Mouse (Mus musculus): ENCODE measurements at regions not wholly inside any gene's neighbourhood (a gene's known extent, or its start where the extent isn't known, plus 50 kb on each side); places are given as distances from the start of the nearest gene placed in this dataset.

GRCm38 (mm10) chr3:113811790-113812189 is 181.8 kb upstream of the Rnpc3 start:
- no peak overlapping the region for H3K4me3 ChIP-seq

DNA sequence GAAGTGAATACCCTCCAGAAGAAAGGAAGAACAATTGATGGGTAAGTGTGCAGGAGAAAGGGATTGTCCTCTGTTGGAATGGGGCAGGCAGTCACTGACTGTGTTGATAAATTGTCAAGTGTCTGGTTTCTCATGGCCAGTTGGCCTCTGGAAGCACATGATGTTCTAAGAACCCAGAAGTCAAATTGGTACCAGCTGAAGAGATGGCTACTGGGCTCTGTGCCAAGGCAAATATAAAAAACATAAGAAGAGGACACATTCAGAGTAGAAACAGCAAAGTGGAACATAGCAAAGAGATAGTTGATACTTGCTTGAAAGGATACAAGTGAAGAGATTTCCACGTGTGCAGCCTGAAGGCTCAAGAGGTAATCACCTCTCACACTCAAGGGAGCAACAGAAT is 170.9 kb upstream of the Col11a1 start:
- H3K4me3 ChIP-seq: no peak overlapping the region
- no peaks in the 10 kb centered on the region for H3K27me3 ChIP-seq
- H3K27ac ChIP-seq (replicated peaks): no peak overlapping the region
- H3K9me3 ChIP-seq: no peaks in the 10 kb centered on the region
- no peak overlapping the region for H3K9ac ChIP-seq (replicated peaks)
- no peak overlapping the region for H3K4me2 ChIP-seq (replicated peaks)
- WGBS: 57% methylated on average over 1 of the region's 1 CpGs
- no peak for ATAC-seq (ENCODE audit: low FRiP score, low read depth)
- H3K4me1 ChIP-seq: no peaks in the 10 kb centered on the region
- H3K36me3 ChIP-seq: no peaks in the 10 kb centered on the region

More at GRCm38 (mm10) chr3:113811790-113812189, 181.8 kb upstream of the Rnpc3 start:
- no peak for ATAC-seq (ENCODE audit: low FRiP score, low read depth)
- Histone ChIP-seq H3K4me2 (replicated peaks) (no peak overlapping the region), H3K9me3 (no peaks in the 10 kb centered on the region), H3K27me3 (no peaks in the 10 kb centered on the region), H3K36me3 (no peaks in the 10 kb centered on the region), H3K27ac (replicated peaks) (no peak overlapping the region), H3K4me1 (no peaks in the 10 kb centered on the region), H3K9ac (replicated peaks) (no peak overlapping the region)
- 83% methylated on average over 6 of the region's 6 CpGs for WGBS

- Histone ChIP-seq H3K9ac (replicated peaks) (no peak overlapping the region), H3K4me1 (no peaks in the 10 kb centered on the region), H3K36me3 (no peaks in the 10 kb centered on the region), H3K4me3 (no peak overlapping the region), H3K4me2 (replicated peaks) (no peak overlapping the region), H3K27ac (replicated peaks) (no peak overlapping the region), H3K27me3 (no peaks in the 10 kb centered on the region), H3K9me3 (no peaks in the 10 kb centered on the region)
- ATAC-seq (ENCODE audit: low FRiP score, low read depth): no peak
- 83% methylated on average over 5 of the region's 5 CpGs for WGBS
Observed at GRCm38 (mm10) chr3:113860005-113860404, 170.3 kb upstream of the Col11a1 start.

GRCm38 (mm10) chr3:113860426-113860825 is 169.9 kb upstream of the Col11a1 start:
- ATAC-seq (ENCODE audit: low FRiP score, low read depth): no peak

DNA sequence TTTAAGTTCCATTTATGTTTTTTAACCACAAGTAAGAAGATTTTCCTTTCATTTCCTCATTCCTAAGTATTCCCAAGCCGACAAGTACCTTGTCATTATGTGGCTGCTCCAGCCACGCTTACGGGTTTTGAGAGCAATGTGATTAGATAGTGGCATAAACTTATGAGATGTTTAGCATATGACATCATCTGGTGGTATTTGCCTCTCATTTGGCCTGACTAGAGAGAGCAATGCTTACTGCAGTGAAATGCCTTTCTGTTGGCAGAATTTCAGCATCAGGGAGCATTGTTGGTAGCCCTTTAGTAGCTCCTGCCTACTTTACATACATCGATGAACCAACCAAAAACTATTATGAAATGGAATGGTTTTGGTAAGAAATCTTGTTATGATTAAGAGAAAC is 157.1 kb upstream of the Col11a1 start:
- Histone ChIP-seq H3K4me2 (replicated peaks) (no peak overlapping the region), H3K4me1 (no peaks in the 10 kb centered on the region), H3K36me3 (no peaks in the 10 kb centered on the region), H3K9ac (replicated peaks) (no peak overlapping the region), H3K4me3 (no peak overlapping the region), H3K9me3 (no peaks in the 10 kb centered on the region), H3K27ac (replicated peaks) (no peak overlapping the region), H3K27me3 (no peaks in the 10 kb centered on the region)
- WGBS: 93% methylated on average over 4 of the region's 4 CpGs
- no peak for ATAC-seq (ENCODE audit: low FRiP score, low read depth)

More at GRCm38 (mm10) chr3:113860426-113860825, 169.9 kb upstream of the Col11a1 start:
- Histone ChIP-seq H3K9ac (replicated peaks) (no peak overlapping the region), H3K27ac (replicated peaks) (no peak overlapping the region), H3K4me1 (no peaks in the 10 kb centered on the region), H3K27me3 (no peaks in the 10 kb centered on the region), H3K4me2 (replicated peaks) (no peak overlapping the region), H3K36me3 (no peaks in the 10 kb centered on the region), H3K9me3 (no peaks in the 10 kb centered on the region), H3K4me3 (no peak overlapping the region)

DNA sequence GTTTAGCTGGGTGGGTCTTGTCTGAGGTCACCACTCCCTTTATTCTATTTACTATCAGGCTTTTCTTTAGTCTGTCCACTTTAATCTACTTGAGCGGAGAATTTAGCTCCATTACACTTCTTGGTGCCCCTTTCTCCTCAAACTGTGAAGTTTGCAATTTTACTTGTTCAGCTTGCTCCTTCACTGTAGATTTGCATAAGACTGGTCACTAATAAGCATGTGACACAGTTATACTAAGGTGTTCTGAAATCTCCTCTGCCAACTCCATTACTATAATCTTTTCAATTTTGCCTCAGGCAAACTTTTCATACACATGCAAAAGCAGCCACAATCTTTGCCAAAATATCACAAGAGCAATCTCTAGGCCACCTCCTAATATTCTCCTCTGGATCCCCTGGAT is 125.2 kb upstream of the Col11a1 start:
- Histone ChIP-seq H3K27me3 (no peaks in the 10 kb centered on the region), H3K9ac (replicated peaks) (no peak overlapping the region), H3K27ac (replicated peaks) (no peak overlapping the region), H3K4me1 (peaks cover 2% of the 10 kb centered on the region; the same call in 1 of the 2 replicates), H3K36me3 (no peaks in the 10 kb centered on the region), H3K9me3 (no peaks in the 10 kb centered on the region), H3K4me3 (no peak overlapping the region), H3K4me2 (replicated peaks) (no peak overlapping the region)
- ATAC-seq (ENCODE audit: low FRiP score, low read depth): peak; percentile 58; the same call in 1 of the 2 replicates
- 12% methylated on average over 1 of the region's 1 CpGs for WGBS

DNA sequence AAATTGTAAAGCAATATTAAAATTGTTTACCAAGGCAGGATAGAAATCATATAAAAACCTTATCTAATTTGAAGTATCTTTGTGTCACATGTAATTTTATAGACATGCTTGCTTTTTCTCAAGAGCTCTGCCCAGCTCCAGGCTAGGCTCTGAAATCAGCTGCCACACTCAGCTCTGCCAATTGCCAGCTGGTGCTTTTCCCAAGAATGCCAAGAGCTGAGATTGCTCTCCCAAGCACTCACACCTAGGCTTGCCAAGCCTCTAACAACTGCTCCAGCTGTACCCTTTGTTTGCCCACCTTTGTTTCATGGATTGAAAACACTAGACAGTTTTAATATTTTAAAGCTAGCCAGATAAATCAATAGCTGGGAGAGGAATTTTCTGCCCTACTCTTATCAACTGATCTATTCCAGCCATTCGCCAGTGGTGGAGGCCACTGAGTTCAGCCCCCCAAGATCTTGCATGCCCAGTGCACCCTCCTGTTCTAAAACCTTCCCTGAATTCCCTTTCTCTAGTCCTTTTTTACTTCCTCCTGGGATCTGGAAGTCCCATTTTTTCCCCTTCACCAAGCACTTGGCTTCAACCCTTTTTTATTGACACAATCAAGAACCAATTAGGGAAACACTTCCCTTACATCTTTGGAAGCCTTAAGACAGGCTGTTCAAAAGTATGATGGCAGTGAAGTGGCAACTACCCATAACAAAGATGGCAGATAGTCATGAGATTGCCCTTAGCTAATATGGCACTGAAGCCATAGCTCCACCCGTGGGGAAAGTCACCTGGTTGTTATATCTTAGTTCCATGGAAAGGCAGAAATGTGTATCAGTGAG is 110.8 kb upstream of the Col11a1 start:
- ATAC-seq (ENCODE audit: low FRiP score, low read depth): no peak
- Histone ChIP-seq H3K27ac (replicated peaks) (no peak overlapping the region), H3K36me3 (no peaks in the 10 kb centered on the region), H3K4me3 (no peak overlapping the region), H3K27me3 (no peaks in the 10 kb centered on the region), H3K4me2 (replicated peaks) (no peak overlapping the region), H3K9ac (replicated peaks) (no peak overlapping the region), H3K9me3 (no peaks in the 10 kb centered on the region), H3K4me1 (no peaks in the 10 kb centered on the region)
- 81% methylated on average over 2 of the region's 2 CpGs for WGBS

DNA sequence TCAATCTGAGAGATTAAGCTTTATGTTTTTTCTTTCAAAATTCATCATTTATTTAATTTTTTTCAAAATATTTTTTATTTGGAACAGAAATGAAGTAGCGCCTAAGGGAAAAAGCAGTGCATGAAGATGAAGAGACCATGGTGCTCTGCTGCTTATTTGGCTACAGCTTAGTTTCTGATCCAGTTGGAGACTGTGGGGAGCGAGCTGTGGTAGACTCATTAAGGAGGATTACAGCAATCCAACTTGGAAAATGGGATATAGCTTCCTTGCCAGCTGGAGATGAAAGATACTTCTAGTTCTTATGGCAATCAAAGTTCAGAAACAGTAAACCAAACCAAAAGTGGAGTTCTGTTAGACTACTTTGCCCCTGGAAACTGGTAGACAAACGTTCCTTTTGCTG is 98.8 kb upstream of the Col11a1 start:
- no peak for ATAC-seq (ENCODE audit: low FRiP score, low read depth)
- Histone ChIP-seq H3K4me1 (no peaks in the 10 kb centered on the region), H3K27ac (replicated peaks) (no peak overlapping the region), H3K36me3 (no peaks in the 10 kb centered on the region), H3K9me3 (no peaks in the 10 kb centered on the region), H3K4me3 (no peak overlapping the region), H3K27me3 (no peaks in the 10 kb centered on the region), H3K9ac (replicated peaks) (no peak overlapping the region), H3K4me2 (replicated peaks) (no peak overlapping the region)
- WGBS: 71% methylated on average over 3 of the region's 3 CpGs

GRCm38 (mm10) chr3:113950501-113950900 is 79.8 kb upstream of the Col11a1 start:
- no peaks in the 10 kb centered on the region for H3K4me1 ChIP-seq
- ATAC-seq (ENCODE audit: low FRiP score, low read depth): no peak
- H3K4me3 ChIP-seq: no peak overlapping the region
- H3K27ac ChIP-seq (replicated peaks): no peak overlapping the region
- no peak overlapping the region for H3K9ac ChIP-seq (replicated peaks)
- 84% methylated on average over 5 of the region's 5 CpGs for WGBS
- H3K9me3 ChIP-seq: no peaks in the 10 kb centered on the region
- no peaks in the 10 kb centered on the region for H3K36me3 ChIP-seq
- no peak overlapping the region for H3K4me2 ChIP-seq (replicated peaks)
- H3K27me3 ChIP-seq: no peaks in the 10 kb centered on the region

DNA sequence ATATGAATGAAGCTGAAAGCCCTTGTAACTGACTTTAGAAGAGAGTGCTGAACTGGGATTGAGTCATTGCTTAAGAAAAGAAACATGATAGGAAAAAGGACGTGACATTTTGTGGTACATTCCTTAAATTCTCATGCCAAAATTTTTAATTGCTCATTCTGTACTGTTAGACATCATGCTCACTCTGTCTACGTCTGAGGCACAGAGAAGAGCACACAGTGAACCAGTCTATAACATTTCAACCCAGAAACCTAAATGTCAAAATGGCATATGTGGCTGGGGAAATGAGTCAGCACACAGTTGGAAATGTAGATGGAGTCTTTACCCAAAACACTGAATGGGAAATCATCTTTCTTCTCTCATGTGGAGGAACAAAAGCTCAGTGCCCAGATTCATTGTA is 77.9 kb upstream of the Col11a1 start:
- H3K9ac ChIP-seq (replicated peaks): no peak overlapping the region
- H3K9me3 ChIP-seq: no peaks in the 10 kb centered on the region
- H3K27me3 ChIP-seq: no peaks in the 10 kb centered on the region
- no peaks in the 10 kb centered on the region for H3K4me1 ChIP-seq
- no peaks in the 10 kb centered on the region for H3K36me3 ChIP-seq
- no peak overlapping the region for H3K27ac ChIP-seq (replicated peaks)
- 87% methylated on average over 2 of the region's 2 CpGs for WGBS
- no peak overlapping the region for H3K4me3 ChIP-seq
- no peak overlapping the region for H3K4me2 ChIP-seq (replicated peaks)
- ATAC-seq (ENCODE audit: low FRiP score, low read depth): no peak

DNA sequence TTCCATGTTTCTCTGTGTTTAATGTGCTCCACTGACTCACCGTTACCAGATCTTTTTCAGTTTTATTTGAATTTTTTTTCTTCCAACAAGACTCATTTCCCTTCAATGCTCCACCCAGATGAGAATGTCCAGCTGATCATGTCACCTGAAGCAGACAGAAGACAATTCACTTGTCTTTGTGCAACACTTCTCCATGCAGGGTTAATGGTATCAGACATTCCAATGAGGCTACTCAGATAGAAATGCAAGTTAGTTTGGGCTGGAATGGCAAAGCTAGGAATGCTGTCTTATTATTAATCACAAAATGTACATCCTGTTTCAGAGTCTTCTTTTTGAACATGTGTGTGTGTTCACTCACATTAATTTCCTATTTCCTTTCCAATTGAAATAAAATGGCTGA is 77.2 kb upstream of the Col11a1 start:
- 85% methylated on average over 1 of the region's 1 CpGs for WGBS
- Histone ChIP-seq H3K4me2 (replicated peaks) (no peak overlapping the region), H3K9me3 (no peaks in the 10 kb centered on the region), H3K4me3 (no peak overlapping the region), H3K27me3 (no peaks in the 10 kb centered on the region), H3K27ac (replicated peaks) (no peak overlapping the region), H3K4me1 (no peaks in the 10 kb centered on the region), H3K36me3 (no peaks in the 10 kb centered on the region), H3K9ac (replicated peaks) (no peak overlapping the region)
- ATAC-seq (ENCODE audit: low FRiP score, low read depth): no peak

DNA sequence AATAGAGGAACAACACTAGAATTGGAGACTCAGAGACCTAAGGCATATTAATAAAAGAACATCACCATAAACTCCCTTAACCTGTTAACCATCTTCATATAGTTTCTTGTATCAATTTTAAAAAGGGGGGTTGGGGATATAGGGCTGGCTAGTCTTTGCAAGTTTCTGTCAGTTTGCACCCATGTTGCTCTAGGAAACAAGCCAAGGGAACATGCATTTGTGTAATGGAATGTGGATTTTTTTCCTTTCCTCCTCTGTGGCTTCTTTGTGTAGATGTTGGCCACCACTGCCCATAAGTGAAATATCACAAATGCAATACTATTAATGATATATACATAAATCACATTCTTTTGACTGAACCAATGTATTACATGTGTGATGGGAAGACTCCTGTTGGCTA is 75.9 kb upstream of the Col11a1 start:
- H3K27me3 ChIP-seq: no peaks in the 10 kb centered on the region
- no peak overlapping the region for H3K4me2 ChIP-seq (replicated peaks)
- no peaks in the 10 kb centered on the region for H3K9me3 ChIP-seq
- H3K4me3 ChIP-seq: no peak overlapping the region
- ATAC-seq (ENCODE audit: low FRiP score, low read depth): no peak
- no peak overlapping the region for H3K27ac ChIP-seq (replicated peaks)
- no peaks in the 10 kb centered on the region for H3K4me1 ChIP-seq
- no peak overlapping the region for H3K9ac ChIP-seq (replicated peaks)
- no peaks in the 10 kb centered on the region for H3K36me3 ChIP-seq

DNA sequence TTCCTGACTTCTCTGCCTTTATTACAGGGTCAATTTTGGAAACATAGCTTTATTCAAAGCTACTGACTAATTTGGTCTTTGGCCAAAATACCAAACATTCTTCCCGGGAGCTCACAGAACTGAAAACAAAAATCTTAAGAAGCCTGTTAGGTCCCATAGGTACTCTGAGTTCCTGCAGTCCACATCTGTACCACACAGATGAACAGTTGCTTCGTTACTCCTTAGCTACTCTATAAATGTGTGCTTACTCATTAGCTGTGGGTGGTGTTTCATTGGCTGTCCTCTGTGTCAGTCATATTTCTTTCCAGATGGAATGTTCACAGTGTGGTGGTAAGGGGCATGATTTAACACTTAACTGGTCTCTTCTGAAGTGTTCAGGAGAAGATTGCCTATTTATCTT is 70.3 kb upstream of the Col11a1 start:
- no peak for ATAC-seq (ENCODE audit: low FRiP score, low read depth)
- no peaks in the 10 kb centered on the region for H3K36me3 ChIP-seq
- no peaks in the 10 kb centered on the region for H3K27me3 ChIP-seq
- WGBS: 79% methylated on average over 2 of the region's 2 CpGs
- H3K4me2 ChIP-seq (replicated peaks): no peak overlapping the region
- H3K9me3 ChIP-seq: no peaks in the 10 kb centered on the region
- no peak overlapping the region for H3K4me3 ChIP-seq
- no peak overlapping the region for H3K27ac ChIP-seq (replicated peaks)
- no peak overlapping the region for H3K9ac ChIP-seq (replicated peaks)
- H3K4me1 ChIP-seq: no peaks in the 10 kb centered on the region

All from midbrain, embryonic 12.5 days (tissue).